Mouse (Mus musculus) heart, postnatal 25 days (tissue): Measurements from ENCODE around the gene Cenpc1. TPM values are rescaled to one million over a fixed set of nuclear protein-coding genes. Genes with fewer than 3 reads are reported as not detected.

Experiments
- DNase-seq: peaks from one replicate; pipeline ENCODE4 v3.0.0; 2022; ENCODE audit warnings: low spot score
- intact Hi-C: fragments of 180-260 bp; cut with DNase I; formaldehyde crosslinking; loops from one replicate; pipeline ENCODE4 v1.15.1; 2025
- total RNA-seq, 2 experiments: library from RNA; stranded (reverse); gene quantifications; 2 replicates each; pipeline ENCODE4 v1.2.3; 2021

Gene Cenpc1
- total RNA-seq = 1 to 10 TPM; 5.2 to 5.4 TPM

DNA sequence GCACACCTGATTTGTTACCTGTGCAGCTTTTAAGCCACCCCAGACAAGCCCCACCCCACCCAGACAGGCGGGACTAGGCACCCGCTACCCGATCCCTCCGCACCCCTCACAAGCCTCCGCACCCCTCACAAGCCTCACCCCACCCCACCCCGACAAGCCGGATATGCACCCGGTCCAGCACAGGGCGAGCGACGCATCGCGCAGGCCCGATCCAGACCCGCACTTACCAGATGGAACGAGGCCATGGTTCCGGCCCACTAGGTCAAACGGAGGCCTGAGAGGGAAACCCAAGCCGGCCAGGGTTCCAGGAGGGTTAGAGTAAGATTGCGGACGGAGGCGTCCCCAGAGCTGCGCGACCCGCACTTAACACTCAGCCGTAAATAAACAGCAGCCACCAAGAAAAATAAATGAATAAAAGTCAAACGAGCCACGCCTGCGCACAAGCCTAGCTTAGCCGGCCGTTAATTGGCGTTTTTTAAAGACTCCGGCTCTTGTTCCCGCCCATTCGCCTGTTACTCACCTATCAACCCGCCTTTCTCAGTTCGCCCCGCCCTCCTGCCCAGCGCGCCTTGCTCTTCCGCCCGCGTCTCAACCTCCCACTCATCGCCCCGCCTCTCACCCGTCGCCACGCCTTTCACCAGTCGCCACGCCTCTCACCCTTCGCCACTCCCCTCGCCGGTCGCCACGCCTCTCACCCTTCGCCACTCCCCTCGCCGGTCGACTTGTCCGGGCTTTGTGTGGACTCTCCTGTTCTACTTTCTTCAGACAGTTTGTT, at the start of gene Cenpc1:
Gene Cenpc1 (minus strand): TSS at position 483 of the 775 bp plus-strand sequence.
- intact Hi-C loops = loop anchor here (5.0 to 10.0 kb wide), 4 partner anchors 52 to 740 kb away; partner anchors contain the start of genes Uba6 and Ythdc1
- DNase-seq = peak; percentile 92

- DNase-seq = no peak
Observed at GRCm38 (mm10) chr5:86113997-86114396, 48.6 kb upstream of the Cenpc1 start.

DNA sequence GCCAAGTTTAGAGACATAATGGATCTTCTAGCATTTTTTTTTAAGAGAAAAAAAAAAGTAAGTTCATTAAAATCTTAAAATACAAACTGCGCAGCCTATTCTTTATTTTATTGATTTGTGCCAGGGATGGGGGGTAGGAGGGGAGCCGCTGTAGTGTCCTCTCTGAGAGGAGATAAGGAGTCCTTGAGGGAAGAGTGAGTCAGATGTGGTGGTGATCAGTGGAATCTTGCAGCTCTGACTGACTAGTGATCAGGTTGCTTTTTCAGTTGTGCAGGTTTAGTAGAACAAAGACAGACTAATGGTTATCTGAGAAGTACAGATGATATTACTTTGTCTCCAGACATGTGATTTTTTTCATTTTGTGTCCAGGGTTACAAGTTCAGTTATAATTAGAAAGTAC, 47.7 kb upstream of the Cenpc1 start:
- intact Hi-C loops = no loop called here

More at GRCm38 (mm10) chr5:86113997-86114396, 48.6 kb upstream of the Cenpc1 start:
- intact Hi-C loops = no loop called here

GRCm38 (mm10) chr5:86111074-86111473, 45.7 kb upstream of the Cenpc1 start:
- intact Hi-C loops = no loop called here
- no peak for DNase-seq

More for the DNA sequence above, 47.7 kb upstream of the Cenpc1 start:
- no peak for DNase-seq

DNA sequence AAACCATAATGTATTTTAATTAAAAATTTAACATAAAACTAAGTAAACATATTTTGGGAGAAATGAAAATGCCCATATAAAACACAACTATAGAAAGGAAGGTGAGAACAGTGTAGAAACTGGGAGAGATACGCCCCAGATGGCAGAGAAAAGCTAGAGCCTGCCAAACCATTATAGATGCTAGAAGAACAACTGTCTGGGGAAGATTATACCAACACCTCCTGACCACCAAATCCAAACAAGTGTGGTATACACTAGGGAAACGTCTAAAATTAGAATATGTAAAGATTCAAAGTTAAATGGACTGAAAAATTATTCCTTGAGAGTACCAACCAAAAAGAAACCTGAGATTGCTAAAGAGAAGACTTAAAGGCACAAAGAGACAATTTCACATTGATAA, 41.2 kb upstream of the Cenpc1 start:
- DNase-seq = no peak
- intact Hi-C loops = no loop called here

GRCm38 (mm10) chr5:86102176-86102575, 36.8 kb upstream of the Cenpc1 start:
- DNase-seq = no peak
- intact Hi-C loops = no loop called here

GRCm38 (mm10) chr5:86100621-86101020, 35.2 kb upstream of the Cenpc1 start:
- no peak for DNase-seq
- intact Hi-C loops = no loop called here

DNA sequence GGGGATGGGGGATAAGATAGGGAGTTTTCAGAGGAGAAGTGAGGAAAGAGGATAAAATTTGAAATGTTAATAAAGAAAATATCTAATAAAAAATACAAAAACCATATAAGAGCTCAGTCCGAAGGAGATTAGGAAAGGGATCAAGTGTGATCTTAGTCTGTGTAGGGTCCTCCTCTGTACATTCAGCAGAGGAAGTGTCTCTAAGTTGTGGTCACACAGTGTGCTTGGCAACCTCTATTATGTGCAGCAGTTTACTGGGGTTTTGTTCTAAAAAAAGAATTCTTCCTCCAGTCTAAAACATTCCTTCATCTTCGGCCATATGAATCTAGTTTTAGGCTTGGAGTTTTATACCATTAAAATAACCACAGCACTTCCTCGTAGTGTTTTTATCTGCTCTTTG, 33.6 kb upstream of the Cenpc1 start:
- intact Hi-C loops = no loop called here
- DNase-seq = no peak

GRCm38 (mm10) chr5:86094754-86095153, 29.4 kb upstream of the Cenpc1 start:
- intact Hi-C loops = no loop called here
- no peak for DNase-seq

GRCm38 (mm10) chr5:86086751-86087150, 21.4 kb upstream of the Cenpc1 start:
- intact Hi-C loops = no loop called here
- no peak for DNase-seq

DNA sequence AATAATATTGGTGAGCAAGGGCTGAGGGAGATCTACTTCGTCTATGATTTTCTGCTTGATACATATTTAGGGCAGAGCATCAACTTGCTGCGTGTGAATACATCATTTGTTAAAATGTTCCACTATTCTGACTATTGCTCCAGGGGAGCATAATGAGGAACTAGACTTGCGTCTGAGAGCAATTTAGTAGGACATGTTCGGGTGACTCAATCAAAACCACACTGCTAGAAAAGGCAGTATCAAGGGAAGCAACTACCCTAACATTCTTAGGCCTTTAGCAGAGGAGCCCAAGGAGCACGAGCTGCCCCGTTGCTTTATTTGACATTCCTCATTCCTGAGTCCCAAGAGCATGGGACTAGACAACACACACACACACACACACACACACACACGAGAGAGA, 19.6 kb upstream of the Cenpc1 start:
- intact Hi-C loops = no loop called here
- DNase-seq = no peak

DNA sequence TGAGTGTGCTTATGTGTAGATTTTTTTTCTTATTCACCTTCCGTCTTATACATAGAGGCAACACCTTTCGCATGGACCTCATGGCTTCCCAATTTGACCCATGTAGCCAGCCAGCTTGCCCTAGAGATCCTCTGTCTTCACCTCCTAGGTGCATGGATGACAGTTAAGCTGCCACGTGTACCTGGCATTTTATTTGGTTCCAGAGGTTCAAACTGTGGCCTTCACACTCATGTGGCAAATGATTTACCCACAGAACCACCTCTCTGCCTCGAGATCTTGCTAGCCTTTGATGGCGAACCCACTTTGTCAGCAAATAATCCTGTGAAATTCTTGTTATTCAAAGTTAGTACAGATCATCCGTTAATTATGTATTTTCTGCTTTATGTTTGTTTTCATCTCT, 18.6 kb upstream of the Cenpc1 start:
- intact Hi-C loops = no loop called here
- DNase-seq = no peak

- intact Hi-C loops = no loop called here
- DNase-seq = no peak
Observed at GRCm38 (mm10) chr5:86078720-86079334, 13.4 kb upstream of the Cenpc1 start.

DNA sequence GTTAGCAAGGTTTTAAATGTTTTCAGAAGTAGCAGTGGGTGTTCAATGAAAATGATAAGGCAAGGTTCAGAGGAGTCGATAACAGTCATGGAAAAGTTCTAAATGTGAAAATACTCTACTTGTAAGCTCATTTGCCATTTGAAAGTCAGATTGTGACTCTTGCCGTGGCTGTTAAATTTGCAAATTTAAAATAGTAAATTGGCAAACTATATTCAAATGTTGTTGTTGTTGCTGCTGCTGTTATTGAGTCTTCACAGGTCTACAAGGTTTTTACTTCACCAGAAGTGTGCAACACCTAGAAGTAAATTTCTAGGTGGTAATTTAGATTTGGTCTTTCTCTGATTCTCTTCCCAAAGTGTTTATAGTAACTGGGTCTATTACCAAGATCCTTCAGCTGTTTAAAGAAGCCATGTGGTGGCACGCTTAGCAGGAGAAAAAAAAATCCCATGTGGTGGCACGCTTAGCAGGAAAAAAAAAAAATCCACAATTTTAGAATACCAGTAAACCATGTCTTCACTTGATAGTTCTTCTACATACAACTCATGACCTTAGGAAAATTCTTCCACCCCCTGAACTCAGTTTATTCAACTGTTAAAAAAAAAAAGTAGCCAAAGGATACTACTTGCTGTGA, 7.5 kb upstream of the Cenpc1 start:
- intact Hi-C loops = no loop called here
- DNase-seq = no peak

DNA sequence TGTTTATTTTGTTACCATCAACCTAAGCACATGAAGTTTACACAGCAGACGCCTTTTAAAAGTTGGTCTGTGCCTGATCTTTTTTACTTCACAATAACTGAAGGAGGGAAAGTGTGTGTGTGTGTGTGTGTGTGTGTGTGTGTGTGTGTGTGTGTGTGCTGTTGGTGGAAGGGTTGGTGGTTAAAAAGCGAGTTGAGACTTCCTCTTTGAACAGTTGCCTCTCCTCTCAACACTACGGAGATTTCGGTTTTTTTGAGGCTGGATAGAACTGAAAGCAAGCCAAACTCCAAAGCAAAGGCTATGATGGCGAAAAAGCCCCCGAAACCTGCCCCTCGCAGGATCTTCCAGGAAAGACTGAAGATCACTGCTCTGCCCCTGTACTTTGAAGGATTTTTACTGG, 6.2 kb upstream of the Cenpc1 start, which contains the start of gene Stap1:
Gene Stap1 (plus strand): TSS at position 209 of the 400 bp plus-strand sequence.
- DNase-seq = no peak

DNA sequence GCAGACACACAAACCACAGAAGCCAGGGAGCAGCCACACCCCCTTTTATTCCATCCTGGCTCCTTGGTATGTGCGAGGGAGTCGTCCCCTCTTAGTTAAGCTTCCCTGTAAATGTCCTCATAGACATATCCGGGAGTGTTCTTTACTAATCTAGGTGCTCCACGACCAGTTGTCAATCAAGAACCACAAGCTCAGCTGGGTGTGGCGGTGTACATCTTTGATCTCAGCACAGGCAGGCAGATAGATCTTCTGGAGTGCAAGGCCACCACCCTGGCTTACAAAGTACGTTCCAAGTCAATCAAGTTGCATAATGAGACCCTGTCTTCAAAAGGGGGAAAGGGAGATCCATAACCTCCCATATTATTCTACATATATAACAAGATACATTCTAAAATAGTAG, 3.7 kb upstream of the Cenpc1 start:
- intact Hi-C loops = loop anchor here (5.0 to 10.0 kb wide), 4 partner anchors 48 to 736 kb away; partner anchors contain the start of genes Uba6 and Ythdc1
- DNase-seq = no peak

More for the DNA sequence above, 6.2 kb upstream of the Cenpc1 start, which contains the start of gene Stap1:
- intact Hi-C loops = no loop called here

- DNase-seq = no peak
- intact Hi-C loops = loop anchor here (5.0 to 10.0 kb wide), 4 partner anchors 49 to 736 kb away; partner anchors contain the start of genes Uba6 and Ythdc1
Observed at GRCm38 (mm10) chr5:86068451-86068850, 3.1 kb upstream of the Cenpc1 start.

DNA sequence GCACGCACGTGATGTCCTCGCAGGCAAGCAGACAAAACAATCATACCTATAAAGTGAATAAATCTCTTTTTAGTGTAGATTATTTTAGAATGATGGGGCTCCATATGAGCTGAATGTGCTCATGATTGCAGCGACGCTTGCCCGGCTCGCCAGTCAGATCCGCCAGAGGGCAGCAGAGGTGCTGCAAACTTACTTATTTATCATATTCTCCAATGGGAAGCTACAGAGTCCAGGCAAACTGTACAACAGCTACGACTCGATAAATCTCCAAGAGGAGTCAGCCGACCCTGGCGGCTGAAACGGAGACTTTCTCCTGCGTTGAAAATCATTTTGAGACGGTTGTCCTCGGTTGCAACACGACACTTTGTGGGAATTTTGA, 1.2 kb upstream of the Cenpc1 start:
- intact Hi-C loops = loop anchor here (5.0 to 10.0 kb wide), 4 partner anchors 51 to 738 kb away; partner anchors contain the start of genes Uba6 and Ythdc1
- DNase-seq = peak; percentile 64

- DNase-seq = no peak
- intact Hi-C loops = loop anchor here (5.0 to 10.0 kb wide), 4 partner anchors 51 to 739 kb away; partner anchors contain the start of genes Uba6 and Ythdc1
Observed at GRCm38 (mm10) chr5:86065876-86066550, 630 bp upstream of the Cenpc1 start.

- no peak for DNase-seq
- intact Hi-C loops = loop anchor here (10.0 kb wide), 1 partner anchor 741 kb away; the partner anchor contains the start of gene Ythdc1
Observed at GRCm38 (mm10) chr5:86063501-86063900, 1.9 kb downstream of the Cenpc1 start.
